Mouse (Mus musculus): Measurements from ENCODE around the gene Bclaf3.
"Not testable (repeated sequence)": the region's sequence is repeated elsewhere in the genome, so short reads cannot be mapped to it uniquely, and the experiment has no call there.

The Bclaf3 gene

DNA sequence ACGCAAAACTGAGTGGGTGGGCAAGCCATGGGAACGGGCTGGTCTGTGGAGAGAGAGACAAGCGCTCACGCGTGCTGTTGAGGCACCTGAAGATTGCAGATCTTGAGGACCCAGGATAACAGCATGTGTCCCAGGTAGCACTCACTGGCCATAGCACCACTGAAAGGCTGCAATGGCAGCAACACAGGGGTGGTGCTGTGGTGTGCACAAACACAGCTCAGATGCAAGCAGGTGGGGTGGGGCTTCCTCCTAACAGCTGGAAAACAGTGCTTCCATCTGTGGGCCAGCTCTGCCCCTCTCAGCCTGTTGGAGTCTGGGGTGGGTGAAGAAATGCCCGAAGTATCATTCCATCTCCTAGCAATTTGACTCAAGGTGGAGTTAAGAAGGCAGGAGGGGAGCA is at the start of gene Bclaf3:
Gene Bclaf3 (plus strand): TSS at position 301 of the 400 bp plus-strand sequence.
- no peak for DNase-seq (ENCODE audit: low read depth)

DNA sequence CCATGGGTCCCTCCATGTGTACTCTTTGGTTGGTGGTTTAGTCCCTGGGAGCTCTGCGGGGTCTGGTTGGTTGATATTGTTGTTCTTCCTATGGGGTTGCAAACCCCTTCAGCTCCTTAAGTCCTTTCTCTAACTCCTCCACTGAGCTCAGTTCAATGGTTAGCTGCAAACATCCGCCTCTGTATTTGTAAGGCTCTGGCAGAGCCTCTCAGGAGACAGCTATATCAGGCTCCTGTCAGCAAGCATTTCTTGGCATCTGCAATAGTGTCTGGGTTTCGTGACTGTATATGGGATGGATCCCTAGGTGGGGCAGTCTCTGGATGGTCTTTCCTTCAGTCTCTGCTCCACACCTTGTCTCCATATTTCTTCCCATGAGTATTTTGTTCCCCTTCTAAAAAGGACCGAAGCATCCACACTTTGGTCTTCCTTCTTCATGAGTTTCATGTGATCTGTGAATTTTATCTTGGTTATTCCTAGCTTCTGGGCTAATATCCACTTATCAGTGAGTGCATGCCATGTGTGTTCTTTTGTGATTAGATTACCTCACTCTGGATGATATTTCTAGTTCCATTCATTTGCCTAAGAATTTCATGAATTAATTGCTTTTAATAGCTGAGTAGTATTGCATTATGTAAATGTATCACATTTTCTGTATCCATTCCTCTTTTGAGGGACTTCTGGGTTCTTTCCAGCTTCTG is 48.1 kb upstream of the Bclaf3 start:
- DNase-seq (ENCODE audit: low read depth): not testable (repeated sequence)

DNA sequence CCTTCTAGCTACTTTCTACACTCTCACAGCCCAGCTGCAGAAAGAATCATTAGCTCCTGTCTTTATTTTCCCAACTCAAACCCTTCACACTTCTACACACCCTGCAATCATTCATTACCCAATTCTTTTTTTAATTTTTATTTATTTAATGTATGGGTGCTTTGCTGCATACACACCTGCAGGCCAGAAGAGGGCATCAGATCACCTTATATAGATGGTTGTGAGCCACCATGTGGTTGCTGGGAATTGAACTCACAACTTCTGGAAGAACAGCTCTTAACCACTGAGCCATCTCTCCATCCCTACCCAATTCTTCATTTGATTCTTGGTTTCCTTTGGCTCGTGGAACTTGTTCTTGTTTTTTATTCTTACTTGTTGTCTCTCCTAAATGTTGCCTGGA is 42.2 kb upstream of the Bclaf3 start:
- peak; percentile 44 for DNase-seq (ENCODE audit: low read depth)

DNA sequence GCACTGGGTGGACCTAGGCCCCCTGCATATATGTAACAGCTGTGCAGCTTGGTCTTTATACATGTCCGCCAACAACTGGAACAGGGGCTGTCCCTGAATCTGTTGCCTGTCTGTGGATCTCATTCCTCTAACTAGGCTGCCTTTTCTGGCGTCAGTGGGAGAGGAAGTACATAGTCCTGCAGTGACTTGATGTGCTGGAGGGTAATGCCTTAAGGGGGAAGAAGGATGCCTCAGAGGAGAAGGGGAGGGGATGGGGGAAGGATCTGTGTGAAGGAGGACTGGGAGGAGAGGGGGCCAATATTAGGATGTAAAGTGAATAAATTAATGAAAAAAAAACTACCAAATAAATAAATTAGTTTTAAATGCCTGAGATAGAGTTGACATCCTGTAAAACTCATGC is 23.3 kb upstream of the Bclaf3 start:
- no peak for DNase-seq (ENCODE audit: low read depth)

DNA sequence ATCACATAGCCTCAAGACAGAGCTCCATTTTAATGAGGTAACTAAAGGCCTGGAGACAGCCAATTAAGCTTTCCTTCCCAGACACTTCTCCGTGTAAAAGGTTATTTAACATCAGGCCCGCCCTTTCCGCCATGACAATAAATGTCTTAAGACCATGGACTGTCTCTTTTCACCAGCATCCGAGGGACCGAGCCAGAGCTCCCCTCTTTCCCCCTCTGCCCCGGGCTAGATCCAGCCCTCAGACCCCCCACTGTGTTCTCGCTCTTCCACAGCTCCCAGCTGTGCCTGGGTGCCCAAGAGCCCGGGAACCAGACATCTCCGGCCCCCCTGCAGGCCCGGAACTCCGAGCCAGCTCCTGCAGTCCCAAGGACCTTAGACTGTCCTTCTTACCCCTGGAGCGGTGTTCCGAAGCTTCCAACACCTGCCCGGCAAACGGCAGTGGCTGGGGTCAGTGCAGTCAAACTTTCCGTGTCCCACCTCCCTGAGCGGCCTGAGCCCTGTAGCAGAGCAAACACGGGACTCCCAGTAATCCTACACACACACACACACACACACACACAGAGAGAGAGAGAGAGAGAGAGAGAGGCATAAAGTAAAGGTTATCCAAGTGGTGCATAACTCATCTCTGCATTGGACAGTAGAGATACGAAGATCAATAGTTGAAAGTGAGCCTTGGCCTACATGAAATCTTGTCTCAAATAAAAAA is 18.0 kb upstream of the Bclaf3 start:
- no peak for DNase-seq (ENCODE audit: low read depth)

DNA sequence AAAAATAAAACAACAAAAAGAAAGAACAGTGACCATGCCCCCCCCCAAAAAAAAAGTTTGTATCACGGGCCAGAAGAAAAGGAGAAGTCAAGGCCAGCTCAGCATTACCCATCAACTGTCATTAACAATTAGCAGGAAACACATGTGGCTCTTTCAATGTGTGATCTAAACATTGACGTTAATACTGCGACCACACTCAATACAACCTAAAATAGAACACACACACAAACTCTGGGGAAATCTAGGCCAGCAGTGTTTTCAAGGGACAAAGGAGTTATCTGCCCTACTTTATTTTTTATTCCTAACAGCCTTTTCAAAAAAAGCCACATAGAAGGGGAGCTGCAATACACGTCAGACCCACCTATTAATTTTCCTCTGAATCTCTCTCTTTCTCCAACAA is 17.4 kb upstream of the Bclaf3 start:
- DNase-seq (ENCODE audit: low read depth): no peak

DNA sequence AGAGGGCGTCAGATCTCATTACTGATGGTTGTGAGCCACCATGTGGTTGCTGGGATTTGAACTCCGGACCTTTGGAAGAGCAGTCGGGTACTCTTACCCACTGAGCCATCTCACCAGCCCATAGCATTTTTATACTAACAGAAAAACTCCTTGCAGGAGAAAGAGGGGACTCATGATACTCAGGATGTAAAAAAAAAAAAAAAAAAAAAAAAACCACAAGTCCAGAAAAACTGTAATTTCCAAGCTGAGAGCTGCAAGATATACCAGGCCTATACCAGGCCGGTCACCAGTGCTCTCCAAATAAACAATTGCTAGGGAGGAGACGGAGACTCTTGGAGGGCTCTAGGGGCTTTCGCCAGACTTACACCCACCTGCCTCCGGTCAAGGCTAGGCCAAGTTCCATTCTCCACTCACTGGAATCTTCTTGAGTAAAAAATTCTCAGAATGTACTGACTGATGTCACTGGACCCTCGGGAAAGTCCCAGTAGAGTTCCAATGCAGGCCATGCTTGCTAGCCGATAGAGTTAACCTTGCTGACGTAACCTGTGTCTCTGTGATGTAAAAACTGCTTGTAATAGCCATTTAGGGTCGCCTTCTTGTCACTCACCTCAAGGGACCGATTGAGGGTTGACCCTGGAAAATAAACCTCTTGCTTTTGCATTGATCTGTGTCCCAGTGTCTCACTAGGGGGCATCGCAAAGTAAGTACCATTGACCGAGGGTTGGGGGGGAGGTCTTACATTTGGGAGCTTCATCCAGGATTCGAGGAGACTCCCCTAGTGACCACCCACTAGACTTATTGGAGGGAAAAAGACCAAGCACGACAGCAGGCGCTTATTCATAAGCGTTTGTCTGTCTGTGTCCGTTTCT is 16.4 kb upstream of the Bclaf3 start:
- DNase-seq (ENCODE audit: low read depth): peak; percentile 68

DNA sequence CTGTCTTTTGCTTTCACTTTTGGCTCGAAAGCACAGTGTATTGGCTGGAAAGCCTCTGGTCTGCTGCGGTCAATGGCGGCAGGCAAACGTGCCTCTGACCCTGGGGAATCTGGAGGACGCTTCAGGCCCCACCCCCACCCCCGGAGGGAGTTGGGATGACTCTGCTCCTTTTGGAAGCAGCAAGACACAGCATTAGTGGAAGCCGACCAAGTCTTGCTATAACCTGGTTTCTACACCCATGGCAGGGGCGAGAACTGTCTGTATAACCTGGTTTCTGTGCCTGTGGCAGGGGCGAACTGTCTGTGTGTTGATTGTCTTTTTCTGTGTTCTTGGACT is 15.8 kb upstream of the Bclaf3 start:
- DNase-seq (ENCODE audit: low read depth): no peak

DNA sequence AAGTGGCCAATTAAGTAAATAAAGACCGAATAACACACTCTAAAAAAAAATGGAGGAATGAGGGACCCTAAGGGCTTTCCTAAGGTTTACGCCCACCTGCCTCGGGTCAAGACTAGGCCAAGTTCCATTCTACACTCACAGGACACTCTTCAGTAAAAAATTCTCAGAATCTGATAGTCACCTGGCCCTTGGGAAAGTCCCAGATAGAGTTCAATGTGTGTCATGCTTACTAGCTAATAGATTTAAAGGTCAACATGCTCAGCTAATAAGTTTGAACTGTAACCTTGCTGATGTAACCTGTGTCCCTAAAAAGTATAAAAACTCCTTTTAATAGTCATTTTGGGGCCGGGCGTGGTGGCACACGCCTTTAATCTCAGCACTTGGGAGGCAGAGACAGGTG is 10.9 kb upstream of the Bclaf3 start:
- DNase-seq (ENCODE audit: low read depth): no peak

DNA sequence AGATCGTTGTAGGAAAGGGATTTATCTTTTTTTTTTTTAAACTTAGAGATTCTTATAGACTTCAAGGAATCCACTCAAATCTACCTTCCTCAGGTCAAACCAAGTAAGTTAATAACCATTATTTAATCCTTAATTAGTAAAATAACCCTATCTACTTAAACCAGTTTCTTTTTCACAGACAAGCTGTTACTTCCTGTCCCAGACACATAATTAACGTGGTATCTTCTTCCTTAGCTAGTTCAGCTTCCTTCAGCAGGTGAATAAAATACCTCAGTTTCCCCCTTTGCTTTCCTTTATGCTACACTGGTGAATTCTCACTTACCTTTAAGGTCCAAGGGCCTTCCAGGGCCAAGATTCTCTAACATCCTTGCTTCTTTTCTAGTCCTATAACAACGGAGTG is 4.7 kb upstream of the Bclaf3 start:
- peak; percentile 37 for DNase-seq (ENCODE audit: low read depth)

DNA sequence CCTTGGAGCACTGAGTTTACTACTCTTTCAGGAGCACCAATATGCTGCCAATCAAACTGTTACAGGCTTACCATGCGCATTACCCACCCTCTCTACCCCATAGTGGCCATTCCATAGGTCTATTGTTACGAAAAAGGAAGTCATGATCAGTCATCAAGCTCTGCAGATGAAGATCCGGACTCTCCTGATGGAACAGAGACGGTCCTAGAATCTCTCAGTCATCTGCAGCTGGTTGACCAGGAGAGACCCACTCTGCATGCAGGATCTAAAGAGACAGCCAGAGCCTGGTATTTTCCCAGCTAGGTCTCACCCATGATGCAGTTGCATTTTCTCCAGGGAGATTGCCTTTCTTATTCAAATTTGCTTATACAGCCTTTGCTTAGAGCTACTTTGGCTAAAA is 3.8 kb upstream of the Bclaf3 start:
- DNase-seq (ENCODE audit: low read depth): peak; percentile 32

DNA sequence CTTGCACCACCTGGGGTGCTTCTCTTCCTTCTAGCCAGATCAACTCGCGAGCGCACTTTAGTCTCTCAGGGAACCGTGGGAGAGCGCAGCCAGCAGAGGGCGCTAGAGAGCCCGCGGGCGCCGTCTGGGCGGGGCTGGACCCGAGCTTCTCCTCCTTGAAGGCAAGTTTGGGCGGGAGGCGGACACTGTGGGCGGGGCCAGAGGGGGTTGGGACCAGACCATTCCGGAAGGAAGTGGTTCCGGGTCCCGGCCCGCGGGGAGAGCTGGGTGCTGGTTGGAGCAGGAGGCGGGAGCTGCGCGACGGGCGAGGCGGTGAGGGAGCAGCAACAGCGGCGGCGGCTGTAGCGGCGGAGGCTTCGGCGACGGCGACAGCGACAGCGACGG is 5.9 kb downstream of the Bclaf3 start:
- DNase-seq (ENCODE audit: low read depth): peak; percentile 97

DNA sequence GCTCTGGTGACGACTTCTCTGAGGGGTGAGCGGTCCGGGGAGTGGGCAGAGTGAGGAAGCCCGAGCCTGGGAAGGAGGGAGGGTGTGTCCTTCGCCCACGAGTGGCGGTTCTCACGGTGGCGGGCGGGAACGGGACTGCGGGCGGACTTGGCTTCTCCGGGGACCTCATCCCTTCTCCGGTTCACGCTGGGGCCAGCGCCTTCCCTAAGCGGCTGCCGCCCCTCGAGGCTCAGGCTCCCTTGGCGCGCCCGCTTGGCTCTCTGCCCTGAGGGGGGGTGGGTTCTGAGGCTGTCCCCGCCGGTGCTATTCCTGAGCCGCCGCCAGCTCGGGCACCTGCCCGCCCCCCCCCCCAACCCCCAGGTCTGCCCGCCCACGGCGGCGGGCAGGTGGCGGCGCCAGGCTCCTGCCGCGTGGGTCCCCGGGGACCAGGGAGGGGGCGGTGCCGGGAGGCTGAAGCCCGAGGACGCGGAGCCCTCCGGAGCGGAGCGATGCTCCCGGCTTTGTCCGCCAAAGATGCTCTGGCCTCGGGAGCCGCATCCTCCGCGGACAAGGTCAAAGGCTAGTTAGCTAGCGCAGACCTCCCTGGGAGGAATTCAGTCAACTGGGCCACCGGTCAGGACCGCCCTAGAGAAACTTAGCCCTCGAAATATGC is 6.4 kb downstream of the Bclaf3 start:
- no peak for DNase-seq (ENCODE audit: low read depth)

DNA sequence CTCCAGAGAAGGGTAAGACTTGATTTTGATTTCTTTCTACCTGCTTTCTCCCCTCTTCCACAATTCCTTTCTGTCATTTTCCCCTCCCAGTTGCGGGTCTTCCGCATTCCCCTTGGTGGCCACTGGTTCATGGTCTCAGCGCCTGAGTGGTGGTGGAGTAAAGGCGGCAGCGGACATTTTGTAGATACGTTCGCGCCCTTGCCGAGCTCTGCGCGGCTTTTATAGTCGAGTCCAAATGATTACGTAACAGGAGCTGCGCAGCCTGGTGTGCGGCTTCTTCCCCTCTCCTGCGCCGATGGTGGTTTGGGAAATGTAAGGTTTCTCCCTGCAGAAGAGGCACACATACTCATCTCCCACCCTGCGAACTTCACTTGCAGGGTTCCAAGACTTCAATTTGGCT is 15.4 kb downstream of the Bclaf3 start:
- DNase-seq (ENCODE audit: low read depth): no peak

DNA sequence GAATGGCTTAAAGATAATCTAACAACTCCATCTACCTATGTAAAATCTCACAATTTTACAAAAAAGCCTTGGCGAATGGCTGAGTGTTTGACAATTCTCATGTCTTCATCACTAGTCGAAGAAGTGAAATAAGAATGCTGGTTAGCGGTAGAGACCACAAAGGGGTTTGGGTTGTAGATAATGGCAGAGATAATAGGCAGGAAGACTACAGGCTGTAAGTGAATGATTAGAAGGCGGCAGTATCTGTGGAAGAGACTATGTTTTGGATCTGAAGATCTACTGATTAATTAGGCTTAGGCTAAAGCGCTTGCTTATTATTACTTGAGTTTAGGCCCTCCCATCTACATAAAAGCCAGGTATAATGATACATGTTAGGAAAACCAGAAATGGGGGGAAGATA is 20.6 kb downstream of the Bclaf3 start:
- DNase-seq (ENCODE audit: low read depth): no peak

DNA sequence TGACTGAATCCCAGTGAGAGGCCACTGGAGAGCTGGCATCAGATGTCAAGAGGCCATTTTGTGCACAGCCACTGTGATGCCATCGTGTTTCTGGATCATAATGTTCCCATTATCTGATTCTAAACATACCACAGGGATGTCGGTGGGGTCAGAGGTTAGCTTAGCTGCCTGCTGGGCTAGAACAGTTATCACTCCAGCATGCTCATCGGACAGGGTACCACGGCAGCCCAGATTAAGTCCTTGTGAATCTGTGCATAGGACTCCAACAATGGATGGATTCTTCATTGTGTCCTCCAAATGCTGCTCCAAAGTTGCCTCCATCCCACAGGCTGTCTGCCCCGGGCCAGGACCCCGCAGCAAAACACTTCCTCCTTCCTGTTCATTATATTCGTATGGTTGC is 58.2 kb downstream of the Bclaf3 start:
- not testable (repeated sequence) for DNase-seq (ENCODE audit: low read depth)

DNA sequence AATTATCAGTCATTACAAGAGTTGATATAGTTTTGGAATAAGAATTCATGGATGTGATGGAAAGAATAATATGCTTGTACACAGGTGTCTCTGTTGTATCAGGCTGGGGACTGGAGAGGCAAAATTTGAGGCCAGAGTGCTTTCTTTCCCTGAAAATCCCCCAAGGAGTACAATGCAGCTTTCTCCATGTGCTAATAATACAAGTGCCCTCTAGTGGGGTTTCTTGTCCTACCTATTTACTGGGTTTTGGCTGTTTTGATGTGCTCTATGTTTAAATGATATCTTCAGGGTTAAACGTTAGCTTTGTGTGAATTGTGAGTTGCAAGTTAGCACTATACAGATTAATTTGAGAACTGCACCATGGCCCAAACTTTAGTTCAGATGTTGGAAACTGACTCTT is 65.1 kb downstream of the Bclaf3 start:
- DNase-seq (ENCODE audit: low read depth): no peak

DNA sequence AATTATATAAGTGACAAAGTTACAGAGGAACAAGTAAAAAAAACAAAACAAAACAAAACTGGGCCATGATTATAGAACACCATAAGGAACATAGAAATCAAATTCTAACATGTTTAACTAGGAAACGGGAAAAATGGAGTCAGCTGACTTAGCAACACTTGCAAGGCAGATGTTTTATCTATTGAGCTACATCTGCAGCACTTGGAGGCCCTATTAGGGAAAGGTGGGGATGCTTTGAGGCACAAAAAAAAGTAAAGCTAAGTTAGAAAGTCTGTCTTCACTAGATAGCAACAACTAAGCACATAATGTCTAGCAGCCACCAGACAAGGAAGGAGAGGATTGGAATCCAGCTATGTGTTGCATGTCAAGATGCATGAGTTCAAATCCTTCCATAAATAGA is 71.0 kb downstream of the Bclaf3 start:
- no peak for DNase-seq (ENCODE audit: low read depth)

DNA sequence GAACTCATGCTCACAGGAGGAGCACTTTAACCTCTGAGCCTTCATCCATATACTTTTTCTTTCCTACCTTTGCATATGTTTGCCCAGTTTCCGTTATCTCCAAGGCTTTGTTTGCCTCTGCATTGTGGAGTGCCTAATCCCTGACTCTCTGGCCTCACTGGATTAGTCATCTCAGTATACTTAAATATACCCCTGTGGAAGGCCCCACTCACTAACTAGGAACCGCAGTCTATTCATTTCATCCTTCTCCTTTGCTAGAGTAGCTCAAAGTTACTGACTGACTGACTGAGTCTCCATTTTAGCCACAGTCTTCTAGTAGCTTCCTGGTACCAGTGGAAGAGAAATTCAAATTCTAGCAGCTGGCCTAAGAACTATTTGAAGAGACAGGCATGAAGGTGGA is 78.3 kb downstream of the Bclaf3 start:
- DNase-seq (ENCODE audit: low read depth): no peak

DNA sequence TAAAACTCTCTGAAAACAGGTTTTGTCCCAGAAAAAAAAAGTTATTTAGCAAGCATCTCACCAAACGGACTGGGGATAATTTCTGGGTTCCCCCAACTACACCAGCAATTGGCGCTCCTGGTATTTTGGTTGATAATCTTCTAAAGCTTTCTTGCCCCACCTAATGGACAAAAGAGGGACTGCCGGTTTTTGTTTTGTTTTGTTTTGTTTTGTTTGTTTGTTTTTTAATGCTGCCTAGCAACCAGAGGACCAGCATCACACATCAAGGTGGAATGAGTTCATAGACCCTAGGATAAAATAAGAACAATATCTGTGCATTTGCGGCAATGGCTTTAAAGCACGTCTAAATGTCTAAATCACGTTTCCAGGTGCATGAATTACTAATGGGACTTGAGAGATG is 80.4 kb downstream of the Bclaf3 start:
- peak; percentile 90 for DNase-seq (ENCODE audit: low read depth)

DNA sequence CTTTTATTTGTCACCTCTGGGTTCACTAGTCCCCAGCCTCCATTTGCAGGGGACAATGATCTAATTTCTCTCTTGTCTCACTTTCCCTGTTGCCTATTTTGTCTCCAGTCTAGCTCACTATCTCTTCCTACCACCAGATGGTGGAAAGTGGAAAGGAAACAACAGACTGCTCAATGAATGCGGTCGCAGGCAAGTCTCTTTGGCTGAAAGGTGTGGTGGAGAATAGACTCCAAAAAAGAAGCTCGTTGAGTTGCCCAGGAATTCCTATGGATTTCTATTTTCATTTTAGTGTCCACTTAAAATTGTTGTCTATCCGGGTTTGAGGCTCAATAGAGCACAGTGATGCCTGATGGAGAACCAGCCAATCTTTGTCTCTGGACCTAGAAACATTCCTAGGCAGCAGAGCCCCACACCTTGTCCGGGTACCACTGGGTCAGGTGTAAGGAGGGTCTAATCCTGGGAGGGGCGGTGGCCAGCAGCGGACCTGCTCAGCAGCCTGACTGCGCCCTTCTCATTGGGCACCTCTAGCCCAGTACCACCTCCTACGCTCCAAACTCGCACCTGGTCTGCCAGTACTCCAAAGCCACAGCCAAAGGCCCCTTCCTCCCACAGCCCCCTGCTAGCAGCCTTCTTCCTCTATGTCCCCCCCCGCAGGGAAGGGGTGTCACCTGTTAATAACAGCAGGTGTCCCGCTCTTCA is 99.9 kb downstream of the Bclaf3 start:
- DNase-seq (ENCODE audit: low read depth): peak; percentile 66

Data from induced T-regulatory cell, adult 2 months (primary cell).